Mouse (Mus musculus): ENCODE results near the gene Col4a3.

DNA sequence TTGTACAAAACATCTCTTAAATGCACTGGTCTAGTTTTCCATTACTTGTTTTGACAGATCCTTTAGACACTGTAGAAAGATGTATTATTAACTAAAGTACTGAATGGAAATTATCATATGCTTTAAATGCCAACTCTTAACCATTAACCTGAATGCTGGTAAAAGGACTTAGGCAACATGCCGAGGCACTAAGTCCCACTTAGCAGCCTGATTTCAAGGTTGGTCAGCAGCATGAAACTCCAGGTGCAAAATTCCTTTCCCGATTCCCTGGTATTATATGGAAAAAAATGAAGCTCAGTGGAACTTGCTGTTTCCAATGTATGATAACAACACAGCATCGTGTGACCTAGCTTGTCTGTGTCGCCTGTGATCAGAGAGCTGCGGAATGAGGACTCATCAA is 31.9 kb downstream of the Col4a3 start:
- TF ChIP-seq CTCF (conservative IDR thresholded peaks at IDR 0.05 in 1 of 2, IDR thresholded peaks at IDR 0.05 in 1 of 2; ENCODE audit: low read depth in 2 of 2, low read length in 2 of 2) (no peak), BHLHE40 (IDR thresholded peaks at IDR 0.05; ENCODE audit: low read depth, low read length) (no peak), ZMIZ1 (IDR thresholded peaks at IDR 0.05; ENCODE audit: low read depth, low read length) (no peak)
